In genomic region chr17:10399706-10400105, GRCm38 (mm10) we compare ENCODE assay signal across 11 mouse cellular contexts.
A peak's percentile ranks its signal among the peaks of the same experiment; 100 is the strongest.
DNase-seq lines count a peak whose midpoint lies in the region; ATAC-seq lines count a peak whose summit lies in the region.
"Had no signal": no experiment of that assay in that cellular context is flagged by ENCODE, and none has a peak within 500 bp of the region (broad histone marks: within the 10 kb centered on the region; RNA-seq: fewer than 3 reads in every experiment).

No protein-coding gene starts in this region.

- H3K4me2 ChIP-seq in hindbrain, embryonic 11.5 days (replicated peaks; ENCODE audit: low read depth, low read length), result no peak overlapping the region
- no peak overlapping the region for H3K4me2 ChIP-seq in hindbrain, embryonic 16.5 days (ENCODE audit: low read length)

- no peak for ATAC-seq in hindbrain, embryonic 11.5 days (ENCODE audit: low FRiP score)
- no peak; the same call in 1 of the 2 replicates for ATAC-seq in hindbrain, embryonic 16.5 days
- ATAC-seq: activated CD4-positive, CD25-positive, alpha-beta regulatory T cell, adult 4 months; lung, postnatal 0 days had no signal

- H3K27ac ChIP-seq in hindbrain, embryonic 10.5 days, result peak overlapping the region; percentile 64
- no peak overlapping the region for H3K27ac ChIP-seq in hindbrain, embryonic 11.5 days (ENCODE audit: low read depth, low read length)
- H3K27ac ChIP-seq in hindbrain, embryonic 16.5 days (ENCODE audit: low read depth, low read length), result peak overlapping the region; percentile 11; the same call in 1 of the 2 replicates
- H3K27ac ChIP-seq: kidney, postnatal 0 days had no signal

- no peaks in the 10 kb centered on the region for H3K9me3 ChIP-seq in hindbrain, embryonic 10.5 days
- no peaks in the 10 kb centered on the region for H3K9me3 ChIP-seq in hindbrain, embryonic 11.5 days (ENCODE audit: control insufficient read depth, low read length)
- H3K9me3 ChIP-seq in hindbrain, embryonic 16.5 days (ENCODE audit: control insufficient read depth, low read length), result no peaks in the 10 kb centered on the region

- no peak overlapping the region for H3K4me3 ChIP-seq in hindbrain, embryonic 10.5 days
- H3K4me3 ChIP-seq in hindbrain, embryonic 11.5 days (ENCODE audit: low read depth, low read length), result no peak overlapping the region
- H3K4me3 ChIP-seq in hindbrain, embryonic 16.5 days (ENCODE audit: low read length), result no peak overlapping the region

- H3K36me3 ChIP-seq in hindbrain, embryonic 10.5 days, result no peaks in the 10 kb centered on the region
- H3K36me3 ChIP-seq in hindbrain, embryonic 11.5 days (ENCODE audit: control insufficient read depth, insufficient read depth, low read length), result no peaks in the 10 kb centered on the region
- no peaks in the 10 kb centered on the region for H3K36me3 ChIP-seq in hindbrain, embryonic 16.5 days (ENCODE audit: control insufficient read depth, insufficient read depth, low read length)

- H3K27me3 ChIP-seq in hindbrain, embryonic 10.5 days (ENCODE audit: insufficient read depth, poor library complexity, severe bottlenecking), result peaks cover 5% of the 10 kb centered on the region; the same call in 1 of the 2 replicates
- no peaks in the 10 kb centered on the region for H3K27me3 ChIP-seq in hindbrain, embryonic 11.5 days (ENCODE audit: control insufficient read depth, insufficient read depth, low read length)
- H3K27me3 ChIP-seq in hindbrain, embryonic 16.5 days (replicated peaks; ENCODE audit: control insufficient read depth, insufficient read depth, low read length), result no peaks in the 10 kb centered on the region

- DNase-seq in embryo, embryonic 10.5 days (ENCODE audit: low spot score), result peak; percentile 33
- no peak for DNase-seq in embryo, embryonic 9.5 days (ENCODE audit: extremely low spot score)
- no peak for DNase-seq in hindbrain, embryonic 10.5 days (ENCODE audit: low spot score)
- DNase-seq in hindbrain, embryonic 11.5 days (ENCODE audit: low spot score), result no peak
- peak; percentile 54 for DNase-seq in R1 (ENCODE audit: low read depth, low spot score)
- DNase-seq in T-cell, adult 2 months (ENCODE audit: low spot score), result no peak
- no peak for DNase-seq in yolk sac, embryonic 10.5 days (ENCODE audit: low spot score)

- no peak overlapping the region for H3K9ac ChIP-seq in hindbrain, embryonic 11.5 days (ENCODE audit: low read depth, low read length)
- H3K9ac ChIP-seq in hindbrain, embryonic 16.5 days (ENCODE audit: low read depth, low read length), result no peak overlapping the region

- WGBS in hindbrain, embryonic 10.5 days, result 60% methylated on average over 10 of the region's 10 CpGs
- WGBS in hindbrain, embryonic 11.5 days, result 70% methylated on average over 10 of the region's 10 CpGs
- WGBS in hindbrain, embryonic 16.5 days, result 58% methylated on average over 10 of the region's 10 CpGs

- peaks cover 65% of the 10 kb centered on the region for H3K4me1 ChIP-seq in hindbrain, embryonic 10.5 days (replicated peaks)
- H3K4me1 ChIP-seq in hindbrain, embryonic 11.5 days (replicated peaks; ENCODE audit: control insufficient read depth, insufficient read depth, low read length), result no peaks in the 10 kb centered on the region; the same call in 1 of the 2 replicates
- H3K4me1 ChIP-seq in hindbrain, embryonic 16.5 days (ENCODE audit: control insufficient read depth, insufficient read depth, low read depth, low read length), result peaks cover 14% of the 10 kb centered on the region

Comparison
In these comparisons a context has a peak if more than half of its experiments do, and no peak if none do; other contexts are left out.
1. DNase-seq: peak in embryo, embryonic 10.5 days (single experiment) and R1 (single experiment); none in embryo, embryonic 9.5 days (single experiment), hindbrain, embryonic 10.5 days (single experiment), hindbrain, embryonic 11.5 days (single experiment), T-cell, adult 2 months (single experiment) and yolk sac, embryonic 10.5 days (single experiment).